Mouse (Mus musculus) neural tube, embryonic 12.5 days (tissue): ENCODE measurements around the gene Ube2h. TPM values are rescaled to one million over a fixed set of nuclear protein-coding genes. Genes with fewer than 3 reads are reported as not detected.
"Not testable (repeated sequence)": the region's sequence is repeated elsewhere in the genome, so short reads cannot be mapped to it uniquely, and the experiment has no call there.

ENCODE experiments used
- ATAC-seq: fragments of 200-750 bp; cut with Nextera tagmentation; 2 replicates; pipeline ENCODE4 v1.8.0; 2017; ENCODE audit warnings: low read depth, mild to moderate bottlenecking, moderate TSS enrichment, moderate library complexity; ENCODE audit not compliant: low FRiP score
- H3K27ac ChIP-seq: fragments of 300-500 bp; sonication (generic); 2 replicates; pipeline ENCODE4 v1.5.1; 2016
- H3K27me3 ChIP-seq: fragments of 300-500 bp; sonication (generic); replicated peaks from 2 replicates; pipeline ENCODE4 v1.6.1; 2016; ENCODE audit warnings: mild to moderate bottlenecking
- H3K36me3 ChIP-seq: fragments of 300-500 bp; sonication (generic); 2 replicates; pipeline ENCODE4 v1.6.1; 2016; ENCODE audit warnings: mild to moderate bottlenecking
- H3K4me1 ChIP-seq: fragments of 300-500 bp; sonication (generic); 2 replicates; pipeline ENCODE4 v1.6.1; 2016
- H3K4me2 ChIP-seq: fragments of 300-500 bp; sonication (generic); replicated peaks from 2 replicates; pipeline ENCODE4 v1.6.1; 2016; ENCODE audit warnings: mild to moderate bottlenecking
- H3K4me3 ChIP-seq: fragments of 300-500 bp; sonication (generic); 2 replicates; pipeline ENCODE4 v1.5.1; 2016
- H3K9ac ChIP-seq: fragments of 300-500 bp; sonication (generic); 2 replicates; pipeline ENCODE4 v1.6.1; 2016; ENCODE audit warnings: mild to moderate bottlenecking
- H3K9me3 ChIP-seq: fragments of 300-500 bp; sonication (generic); 2 replicates; pipeline ENCODE4 v1.6.1; 2016; ENCODE audit warnings: mild to moderate bottlenecking
- WGBS: fragments of 180-500 bp; shearing (Covaris S2); methylation state at CpG from one replicate; pipeline ENCODE4 v1.1.7; 2016; 5-methylcytosine and 5-hydroxymethylcytosine counted together
- polyA plus RNA-seq: library from polyadenylated mRNA; unstranded; fragments of >200 nt; fragmentation: Nextera tagmentation; extraction: Ambion mirVana; gene quantifications from 2 replicates; pipeline ENCODE4 v1.2.1, GENCODE M21; 2016

Gene Ube2h
- polyA plus RNA-seq, 1 experiment from 2014 or later = 69.9 TPM

DNA sequence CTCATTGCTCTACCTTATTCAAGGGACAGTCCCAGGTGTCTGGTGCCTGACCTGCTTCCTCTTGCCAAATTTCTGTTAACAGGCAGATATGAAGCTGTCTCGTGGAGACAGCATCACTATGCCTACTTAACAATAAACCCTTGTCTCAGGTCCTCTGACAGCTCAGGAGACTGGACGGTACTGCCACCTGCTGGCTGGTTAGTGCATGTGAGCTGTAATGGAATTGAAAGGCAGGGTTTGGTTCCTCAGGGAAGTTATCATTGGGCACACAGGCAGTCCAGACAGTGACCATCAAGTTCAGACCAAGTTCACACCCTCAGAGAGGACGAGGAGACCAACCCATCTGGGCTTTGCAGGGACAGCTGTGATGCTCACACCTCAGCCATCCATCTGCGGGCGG is 93.6 kb downstream of the Ube2h start:
- Histone ChIP-seq H3K27me3 (no peaks in the 10 kb centered on the region), H3K9ac (no peak overlapping the region), H3K4me2 (no peak overlapping the region), H3K27ac (no peak overlapping the region), H3K4me3 (no peak overlapping the region), H3K36me3 (peaks cover 14% of the 10 kb centered on the region; the same call in 1 of the 2 replicates), H3K9me3 (no peaks in the 10 kb centered on the region), H3K4me1 (no peaks in the 10 kb centered on the region)
- 39% methylated on average over 5 of the region's 5 CpGs for WGBS
- peak; percentile 37 for ATAC-seq

DNA sequence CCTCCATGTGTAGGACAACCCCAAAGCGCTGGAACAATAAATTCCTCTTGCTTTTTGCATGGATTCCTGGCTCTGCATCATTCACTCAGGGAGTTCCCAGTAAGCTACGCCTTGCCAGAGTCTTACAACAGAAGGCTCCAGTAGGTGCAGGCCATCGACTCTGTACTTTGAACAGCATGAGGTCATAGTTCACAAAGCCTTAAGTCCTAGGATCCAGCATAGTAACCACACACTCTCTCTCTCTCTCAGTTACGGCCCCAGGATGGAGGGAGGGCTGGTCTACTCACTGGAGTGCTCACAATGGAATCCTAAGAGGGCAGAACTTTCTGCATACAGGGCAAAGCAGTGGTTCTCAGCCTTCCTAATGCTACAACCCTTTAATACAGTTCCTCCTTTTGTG is 95.5 kb downstream of the Ube2h start:
- Histone ChIP-seq H3K36me3 (peaks cover 6% of the 10 kb centered on the region; the same call in 1 of the 2 replicates), H3K4me2 (no peak overlapping the region), H3K9me3 (no peaks in the 10 kb centered on the region), H3K4me3 (no peak overlapping the region), H3K27ac (no peak overlapping the region), H3K4me1 (peaks cover 3% of the 10 kb centered on the region; the same call in 1 of the 2 replicates), H3K9ac (no peak overlapping the region), H3K27me3 (no peaks in the 10 kb centered on the region)
- 47% methylated on average over 4 of the region's 4 CpGs for WGBS
- ATAC-seq = no peak

DNA sequence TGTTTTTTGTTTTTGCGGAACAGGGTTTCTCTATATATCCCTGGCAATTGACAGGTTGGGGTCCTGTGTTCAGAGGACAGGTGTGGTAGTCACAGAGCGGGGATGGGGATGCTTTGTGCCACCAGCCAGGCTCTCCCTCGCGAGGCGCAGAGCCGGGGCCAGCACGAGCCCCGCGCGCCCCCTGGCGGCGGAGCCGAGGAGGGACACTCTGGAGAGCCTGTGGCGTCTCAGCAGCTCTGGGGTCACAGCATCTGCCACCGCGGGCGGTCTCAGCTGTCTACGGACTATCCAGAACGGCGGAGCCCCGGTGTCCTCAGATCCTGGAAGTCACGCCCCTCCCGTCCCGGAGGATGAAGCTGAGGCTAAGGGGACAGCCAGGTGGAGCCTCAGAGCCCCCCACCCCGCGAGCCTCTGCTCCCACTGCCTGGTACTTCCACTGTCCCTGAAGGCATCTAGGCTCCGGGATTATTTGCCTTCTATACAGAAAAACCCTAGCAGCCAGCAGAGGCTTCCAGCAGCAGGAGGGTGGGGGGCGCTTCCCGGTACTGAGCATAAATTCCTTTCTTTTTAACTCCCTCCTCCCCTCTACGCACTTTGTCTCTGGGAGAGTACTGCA is 98.6 kb downstream of the Ube2h start:
- peak; percentile 92 for ATAC-seq
- Histone ChIP-seq H3K9me3 (no peaks in the 10 kb centered on the region), H3K27ac (no peak overlapping the region), H3K9ac (no peak overlapping the region), H3K36me3 (no peaks in the 10 kb centered on the region), H3K4me1 (peaks cover 3% of the 10 kb centered on the region; the same call in 1 of the 2 replicates), H3K27me3 (no peaks in the 10 kb centered on the region), H3K4me3 (no peak overlapping the region), H3K4me2 (peak overlapping the region; percentile 50)
- WGBS = 7% methylated on average over 30 of the region's 30 CpGs

DNA sequence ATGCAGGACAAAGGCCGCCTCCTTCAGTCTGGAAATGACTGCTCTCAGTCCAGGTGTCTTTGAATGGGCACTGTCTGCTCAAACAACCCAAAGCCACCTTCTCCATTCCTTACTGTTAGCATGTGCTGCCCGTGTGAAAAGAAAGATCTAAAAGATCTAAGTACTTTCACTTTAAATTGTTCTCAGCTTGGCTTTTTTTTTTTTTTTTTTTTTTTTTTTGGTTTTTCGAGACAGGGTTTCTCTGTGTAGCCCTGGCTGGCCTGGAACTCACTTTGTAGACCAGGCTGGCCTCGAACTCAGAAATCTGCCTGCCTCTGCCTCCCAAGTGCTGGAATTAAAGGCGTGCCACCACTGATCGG is 99.2 kb downstream of the Ube2h start:
- not testable (repeated sequence) for H3K27me3 ChIP-seq, H3K9ac ChIP-seq, H3K27ac ChIP-seq, H3K4me2 ChIP-seq, H3K4me1 ChIP-seq, H3K9me3 ChIP-seq, H3K36me3 ChIP-seq, H3K4me3 ChIP-seq, ATAC-seq
- WGBS = 84% methylated on average over 6 of the region's 6 CpGs

DNA sequence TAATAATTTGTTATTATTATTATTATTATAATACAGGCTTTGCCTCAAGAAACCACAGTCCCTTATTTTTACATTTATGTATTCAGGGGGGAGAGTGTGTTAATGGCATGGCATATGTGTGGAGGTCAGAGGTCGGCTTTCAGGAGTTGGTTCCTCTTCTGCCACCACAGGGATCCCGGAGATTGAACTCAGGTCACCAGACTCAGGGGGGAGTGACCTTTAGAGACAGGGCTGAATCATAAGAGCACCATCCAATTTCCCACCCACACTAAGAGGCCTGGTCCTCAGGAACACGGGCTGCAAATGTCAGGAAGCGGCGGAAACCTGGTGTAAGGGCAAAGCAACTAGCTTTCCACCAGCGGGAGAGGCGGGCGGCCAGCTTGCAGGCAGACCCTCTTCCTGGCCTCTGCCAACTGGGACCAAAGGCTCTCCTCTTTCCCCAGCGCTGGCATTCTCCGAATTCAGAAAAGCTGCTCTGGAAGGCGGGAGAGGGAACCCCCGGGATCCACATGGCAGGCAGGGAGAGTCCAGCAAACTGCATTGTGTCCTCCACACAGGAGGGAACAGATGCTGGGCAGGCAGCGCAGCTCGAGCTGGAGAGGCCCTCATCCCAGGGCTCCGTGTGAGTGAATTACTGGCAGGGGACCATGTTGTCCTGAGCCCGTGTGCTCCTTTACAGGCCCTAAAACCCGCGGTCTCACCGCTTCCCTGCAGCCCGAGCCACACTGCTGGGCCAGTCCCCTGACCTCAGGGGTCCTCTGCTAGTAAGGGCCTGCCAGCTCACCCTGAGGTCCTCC is 99.8 kb downstream of the Ube2h start:
- no peak overlapping the region for H3K27ac ChIP-seq
- no peak overlapping the region for H3K4me3 ChIP-seq
- no peak overlapping the region for H3K4me2 ChIP-seq
- no peak for ATAC-seq
- H3K9ac ChIP-seq = no peak overlapping the region
- H3K36me3 ChIP-seq = no peaks in the 10 kb centered on the region
- no peaks in the 10 kb centered on the region for H3K9me3 ChIP-seq
- H3K4me1 ChIP-seq = peaks cover 3% of the 10 kb centered on the region; the same call in 1 of the 2 replicates
- H3K27me3 ChIP-seq = no peaks in the 10 kb centered on the region
- WGBS = 54% methylated on average over 20 of the region's 20 CpGs

DNA sequence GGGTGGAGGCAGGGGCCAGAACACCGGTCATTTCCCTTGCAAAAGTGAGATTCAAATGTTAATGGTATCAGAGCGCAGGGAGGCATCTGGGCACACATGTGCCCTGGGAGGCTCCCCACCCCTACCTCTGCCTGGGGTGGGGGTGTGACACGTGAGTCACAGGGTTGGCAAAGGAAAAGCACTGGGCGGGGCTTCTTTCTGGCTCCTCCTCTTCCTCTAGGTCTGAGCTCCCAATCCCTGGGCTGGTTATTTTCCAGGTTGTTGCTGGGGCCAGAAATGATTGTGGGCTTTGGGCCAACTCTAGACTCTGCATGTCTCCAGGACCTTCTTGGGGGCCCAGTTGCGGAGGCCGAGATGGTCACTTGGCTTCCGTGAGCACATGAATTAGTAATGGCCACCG is 108.2 kb downstream of the Ube2h start:
- no peaks in the 10 kb centered on the region for H3K4me1 ChIP-seq
- no peak overlapping the region for H3K4me3 ChIP-seq
- no peak overlapping the region for H3K4me2 ChIP-seq
- H3K27ac ChIP-seq = no peak overlapping the region
- no peaks in the 10 kb centered on the region for H3K27me3 ChIP-seq
- H3K9me3 ChIP-seq = no peaks in the 10 kb centered on the region
- no peaks in the 10 kb centered on the region for H3K36me3 ChIP-seq
- no peak overlapping the region for H3K9ac ChIP-seq
- ATAC-seq = no peak
- WGBS = 79% methylated on average over 8 of the region's 8 CpGs

DNA sequence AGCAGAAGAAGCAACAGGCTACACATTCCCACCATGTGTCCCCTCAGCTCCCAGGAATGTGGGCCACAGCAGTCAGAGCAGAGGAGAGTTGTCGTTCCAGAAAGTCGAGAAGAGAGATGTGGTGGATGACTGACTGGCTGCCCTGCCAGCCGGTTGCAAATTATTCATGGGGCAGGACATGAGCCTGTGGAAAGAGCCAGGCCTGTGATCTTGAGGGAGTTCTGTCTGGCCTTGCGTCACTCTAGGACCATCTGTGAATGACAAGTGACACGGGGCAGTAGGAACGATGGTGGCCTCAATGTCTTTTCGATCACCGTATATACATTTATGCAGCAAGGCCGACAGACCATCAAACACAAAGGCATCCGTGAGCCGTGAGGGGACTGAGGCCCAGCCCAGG is 108.7 kb downstream of the Ube2h start:
- WGBS = 78% methylated on average over 11 of the region's 11 CpGs
- H3K4me2 ChIP-seq = no peak overlapping the region
- no peak for ATAC-seq

DNA sequence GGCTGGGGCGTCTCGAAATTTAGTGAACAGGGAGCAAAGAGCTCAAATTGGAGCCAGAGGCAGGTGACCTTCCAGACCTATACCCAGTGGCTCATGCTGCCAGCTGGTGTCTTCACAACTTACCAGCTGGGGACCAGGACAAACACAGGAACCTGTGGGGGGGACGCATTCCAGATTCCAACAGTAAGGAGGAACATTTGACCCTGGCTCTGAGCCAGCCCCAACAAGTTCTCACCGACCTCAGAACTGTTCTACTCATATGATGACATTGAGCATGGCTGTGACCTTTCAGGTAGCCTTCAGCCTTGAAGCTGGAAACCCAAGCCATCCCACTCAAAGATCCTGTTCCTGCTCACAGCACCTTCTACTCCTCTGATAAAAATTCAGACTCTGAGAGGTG is 120.7 kb downstream of the Ube2h start:
- 78% methylated on average over 4 of the region's 4 CpGs for WGBS
- no peaks in the 10 kb centered on the region; the same call in 1 of the 2 replicates for H3K4me1 ChIP-seq
- no peak overlapping the region for H3K9ac ChIP-seq
- H3K9me3 ChIP-seq = no peaks in the 10 kb centered on the region
- ATAC-seq = no peak
- no peak overlapping the region for H3K27ac ChIP-seq
- H3K4me2 ChIP-seq = no peak overlapping the region
- H3K27me3 ChIP-seq = peaks cover 30% of the 10 kb centered on the region
- no peak overlapping the region for H3K4me3 ChIP-seq
- no peaks in the 10 kb centered on the region for H3K36me3 ChIP-seq

More for the DNA sequence above, 108.7 kb downstream of the Ube2h start:
- no peak overlapping the region for H3K27ac ChIP-seq
- H3K9ac ChIP-seq = no peak overlapping the region
- H3K36me3 ChIP-seq = no peaks in the 10 kb centered on the region
- H3K27me3 ChIP-seq = no peaks in the 10 kb centered on the region
- no peaks in the 10 kb centered on the region for H3K4me1 ChIP-seq
- no peak overlapping the region for H3K4me3 ChIP-seq
- no peaks in the 10 kb centered on the region for H3K9me3 ChIP-seq

DNA sequence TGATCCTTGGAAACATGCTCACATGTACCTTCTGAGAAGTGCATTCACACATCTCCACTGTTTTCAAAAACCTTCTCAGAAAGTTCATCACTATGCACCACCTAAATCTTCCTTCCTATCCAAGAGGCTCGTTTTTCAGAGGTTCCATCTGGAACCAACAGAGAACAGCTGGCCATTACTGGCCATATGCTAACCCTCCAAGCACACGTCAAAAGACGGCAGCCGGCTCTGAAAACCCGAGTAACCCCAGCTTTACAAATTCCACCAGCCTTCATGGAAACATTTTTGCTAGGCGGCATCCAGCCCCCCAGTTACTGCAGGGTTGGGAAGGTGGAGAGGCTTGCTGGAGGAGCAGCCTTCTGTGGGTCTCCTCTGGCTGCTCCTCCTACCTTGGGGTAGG is 122.3 kb downstream of the Ube2h start:
- Histone ChIP-seq H3K9me3 (no peaks in the 10 kb centered on the region), H3K36me3 (no peaks in the 10 kb centered on the region), H3K4me1 (peaks cover 6% of the 10 kb centered on the region; the same call in 1 of the 2 replicates), H3K27ac (no peak overlapping the region), H3K9ac (no peak overlapping the region), H3K4me3 (no peak overlapping the region), H3K4me2 (no peak overlapping the region), H3K27me3 (peaks cover 44% of the 10 kb centered on the region)
- WGBS = 57% methylated on average over 6 of the region's 6 CpGs
- ATAC-seq = no peak

DNA sequence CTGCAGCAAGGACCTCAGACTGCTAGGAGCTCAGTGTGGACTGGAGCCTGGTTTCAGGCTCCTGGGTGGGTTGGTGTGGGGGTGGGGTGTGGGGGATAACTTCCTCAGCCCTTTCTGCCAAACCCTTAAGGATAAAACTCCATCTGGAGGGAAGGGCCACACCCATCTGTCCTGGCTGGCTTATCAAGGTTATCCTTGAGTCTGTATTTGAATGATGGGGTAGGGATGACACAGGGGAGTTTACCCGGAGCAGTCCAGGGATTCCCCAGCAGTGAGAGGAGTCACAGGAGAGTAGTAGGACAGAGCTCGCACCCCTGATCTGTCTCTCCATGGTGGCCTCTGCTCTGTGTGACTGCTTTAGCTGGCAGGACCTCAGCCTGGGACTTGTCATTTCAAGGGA is 124.0 kb downstream of the Ube2h start:
- Histone ChIP-seq H3K4me3 (no peak overlapping the region), H3K9ac (no peak overlapping the region), H3K9me3 (no peaks in the 10 kb centered on the region), H3K27me3 (peaks cover 60% of the 10 kb centered on the region), H3K4me1 (peaks cover 13% of the 10 kb centered on the region; the same call in 1 of the 2 replicates), H3K36me3 (no peaks in the 10 kb centered on the region), H3K4me2 (no peak overlapping the region), H3K27ac (no peak overlapping the region)
- ATAC-seq = no peak
- WGBS = 38% methylated on average over 2 of the region's 2 CpGs

DNA sequence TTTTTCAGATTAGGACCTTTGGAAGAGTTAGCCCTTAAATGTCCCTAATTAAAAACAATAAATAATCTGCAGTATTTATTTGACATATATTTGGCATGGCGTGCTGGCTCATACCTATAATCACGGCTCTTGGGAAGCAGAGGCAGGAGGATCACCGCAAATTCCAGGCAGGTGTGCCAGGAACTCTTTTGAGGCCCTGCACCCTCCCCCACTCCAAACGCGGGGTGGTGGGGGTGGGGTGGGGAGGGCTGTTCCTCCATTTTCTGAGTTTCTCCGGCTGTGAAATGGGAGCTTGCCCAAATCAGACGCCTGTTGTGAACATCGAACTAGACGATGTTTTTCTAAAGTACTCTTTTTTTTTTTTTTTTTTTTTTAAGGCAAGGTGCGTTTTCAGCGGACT is 125.3 kb downstream of the Ube2h start:
- Histone ChIP-seq H3K4me2 (no peak overlapping the region), H3K4me1 (peaks cover 24% of the 10 kb centered on the region), H3K9me3 (no peaks in the 10 kb centered on the region), H3K9ac (no peak overlapping the region), H3K36me3 (no peaks in the 10 kb centered on the region), H3K27me3 (peaks cover 73% of the 10 kb centered on the region), H3K4me3 (no peak overlapping the region), H3K27ac (no peak overlapping the region)
- ATAC-seq = no peak
- WGBS = 19% methylated on average over 11 of the region's 11 CpGs

DNA sequence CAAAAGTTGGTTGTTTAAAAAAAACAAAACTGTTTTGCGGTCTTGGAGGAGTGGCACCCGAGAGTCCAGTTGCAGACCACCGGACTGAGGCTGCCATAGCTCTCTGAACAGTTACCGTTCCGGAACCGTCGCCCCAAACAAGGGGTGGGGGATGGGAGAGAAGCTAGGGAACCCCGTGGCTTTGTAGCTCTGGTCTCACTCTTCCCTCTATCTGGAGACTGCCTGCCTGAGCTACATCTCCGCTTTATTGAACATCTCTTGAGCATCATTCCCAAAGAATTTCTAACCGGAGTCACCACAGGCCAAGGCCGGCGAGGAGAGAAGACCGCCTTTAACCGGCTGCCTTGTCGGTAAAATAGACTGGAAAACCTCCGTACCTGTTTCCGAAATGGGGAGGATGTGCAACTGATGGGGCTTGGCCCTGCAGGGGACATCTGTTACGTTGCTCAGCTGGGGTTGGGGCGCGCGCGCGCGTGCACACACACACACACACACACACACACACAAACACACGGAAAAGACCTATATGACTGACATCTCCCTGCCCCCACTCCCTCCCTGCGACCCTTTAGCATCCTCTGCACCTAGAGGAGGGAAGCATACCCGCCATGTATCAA is 126.2 kb downstream of the Ube2h start:
- H3K4me2 ChIP-seq = no peak overlapping the region; the same call in 1 of the 2 replicates
- no peaks in the 10 kb centered on the region for H3K36me3 ChIP-seq
- WGBS = 1% methylated on average over 27 of the region's 27 CpGs
- ATAC-seq = no peak
- no peak overlapping the region for H3K9ac ChIP-seq
- H3K4me3 ChIP-seq = no peak overlapping the region; the same call in 1 of the 2 replicates
- H3K4me1 ChIP-seq = peaks cover 33% of the 10 kb centered on the region
- H3K9me3 ChIP-seq = no peaks in the 10 kb centered on the region
- peaks cover 82% of the 10 kb centered on the region for H3K27me3 ChIP-seq
- H3K27ac ChIP-seq = no peak overlapping the region
